Mouse (Mus musculus) lung, embryonic 15.5 days (tissue): ENCODE results near the gene Arsg. TPM values are rescaled to one million over a fixed set of nuclear protein-coding genes. Genes with fewer than 3 reads are reported as not detected.

Experiments
- ATAC-seq: fragments of 200-750 bp; cut with Nextera tagmentation; 2 replicates; pipeline ENCODE4 v1.8.0; 2017; ENCODE audit warnings: moderate number of reproducible peaks, borderline replicate concordance; ENCODE audit not compliant: low FRiP score, low TSS enrichment; ENCODE audit errors: extremely low read depth
- H3K27ac ChIP-seq: fragments of 300-500 bp; sonication (generic); 2 replicates; pipeline ENCODE4 v1.5.1; 2015; ENCODE audit warnings: moderate library complexity, mild to moderate bottlenecking, inconsistent platforms
- H3K27me3 ChIP-seq: fragments of 300-500 bp; sonication (generic); 2 replicates; pipeline ENCODE4 v1.6.1; 2015; ENCODE audit warnings: inconsistent platforms
- H3K36me3 ChIP-seq: fragments of 300-500 bp; sonication (generic); 2 replicates; pipeline ENCODE4 v1.6.1; 2015; ENCODE audit warnings: inconsistent platforms
- H3K4me1 ChIP-seq: fragments of 300-500 bp; sonication (generic); 2 replicates; pipeline ENCODE4 v1.6.1; 2015; ENCODE audit warnings: inconsistent platforms
- H3K4me2 ChIP-seq: fragments of 300-500 bp; sonication (generic); 2 replicates; pipeline ENCODE4 v1.6.1; 2015; ENCODE audit warnings: inconsistent platforms, mild to moderate bottlenecking, moderate library complexity
- H3K4me3 ChIP-seq: fragments of 300-500 bp; sonication (generic); 2 replicates; pipeline ENCODE4 v1.5.1; 2015; ENCODE audit warnings: mild to moderate bottlenecking, inconsistent platforms
- H3K9ac ChIP-seq: fragments of 300-500 bp; sonication (generic); 2 replicates; pipeline ENCODE4 v1.6.1; 2015; ENCODE audit warnings: inconsistent platforms
- H3K9me3 ChIP-seq: fragments of 300-500 bp; sonication (generic); 2 replicates; pipeline ENCODE4 v1.6.1; 2016; ENCODE audit warnings: inconsistent platforms
- WGBS: fragments of 180-500 bp; shearing (Covaris S2); methylation state at CpG from one replicate; pipeline ENCODE4 v1.1.7; 2015; 5-methylcytosine and 5-hydroxymethylcytosine counted together
- polyA plus RNA-seq: library from polyadenylated mRNA; unstranded; fragments of >200 nt; fragmentation: Nextera tagmentation; extraction: Ambion mirVana; gene quantifications from 2 replicates; pipeline ENCODE4 v1.2.1, GENCODE M21; 2015

Gene Arsg
- polyA plus RNA-seq = 4.2 TPM in 2 replicates

GRCm38 (mm10) chr11:109473171-109474085 lies at the start of gene Arsg, which contains the start of gene Slc16a6:
Gene Arsg, plus strand, starts transcription at chr11:109473374.
Gene Slc16a6, minus strand, starts transcription at chr11:109473598.
- under 1% methylated on average over 105 of the region's 111 CpGs for WGBS
- ATAC-seq = peak; percentile 85
- H3K4me1 ChIP-seq = peaks cover 10% of the 10 kb centered on the region; the same call in 1 of the 2 replicates

GRCm38 (mm10) chr11:109425392-109426271 lies 47.5 kb upstream of the Arsg start, which contains the start of gene Amz2:
Gene Amz2, plus strand, starts transcription at chr11:109425946.
- peak within 1 kb of the TSS; percentile 94 for H3K27ac ChIP-seq
- H3K27me3 ChIP-seq = no peaks in the 10 kb centered on the region
- no peaks in the 10 kb centered on the region for H3K9me3 ChIP-seq
- H3K4me3 ChIP-seq = peak within 1 kb of the TSS; percentile 71
- H3K4me2 ChIP-seq = peak within 1 kb of the TSS; percentile 71
- H3K36me3 ChIP-seq = peaks cover 19% of the 10 kb centered on the region
- peaks cover 10% of the 10 kb centered on the region for H3K4me1 ChIP-seq
- peak; percentile 98 for ATAC-seq
- H3K9ac ChIP-seq = peak within 1 kb of the TSS; percentile 72
- under 1% methylated on average over 65 of the region's 65 CpGs for WGBS

More at GRCm38 (mm10) chr11:109473171-109474085, at the start of gene Arsg, which contains the start of gene Slc16a6:
- Histone ChIP-seq H3K27ac (peak within 1 kb of the TSS; percentile 85), H3K9me3 (no peaks in the 10 kb centered on the region), H3K4me3 (peak within 1 kb of the TSS; percentile 83), H3K4me2 (peak within 1 kb of the TSS; percentile 98), H3K36me3 (no peaks in the 10 kb centered on the region), H3K9ac (peak within 1 kb of the TSS; percentile 79), H3K27me3 (no peaks in the 10 kb centered on the region)

- Histone ChIP-seq H3K9me3 (no peaks in the 10 kb centered on the region), H3K4me3 (peak overlapping the region; percentile 71), H3K9ac (peak overlapping the region; percentile 72), H3K4me2 (peak overlapping the region; percentile 70), H3K4me1 (peaks cover 10% of the 10 kb centered on the region), H3K27me3 (no peaks in the 10 kb centered on the region), H3K27ac (peak overlapping the region; percentile 94), H3K36me3 (peaks cover 25% of the 10 kb centered on the region)
- ATAC-seq = no peak
- WGBS = 1% methylated on average over 11 of the region's 11 CpGs
Observed at GRCm38 (mm10) chr11:109426272-109426586, 46.9 kb upstream of the Arsg start.

GRCm38 (mm10) chr11:109427353-109427752 lies 45.8 kb upstream of the Arsg start:
- no peak overlapping the region for H3K4me3 ChIP-seq
- H3K27me3 ChIP-seq = no peaks in the 10 kb centered on the region
- 96% methylated on average over 5 of the region's 5 CpGs for WGBS
- no peak overlapping the region for H3K27ac ChIP-seq
- no peak overlapping the region for H3K9ac ChIP-seq
- H3K9me3 ChIP-seq = no peaks in the 10 kb centered on the region
- peak overlapping the region; percentile 70; the same call in 1 of the 2 replicates for H3K4me2 ChIP-seq
- H3K4me1 ChIP-seq = peaks cover 13% of the 10 kb centered on the region
- no peak for ATAC-seq
- peaks cover 30% of the 10 kb centered on the region for H3K36me3 ChIP-seq

GRCm38 (mm10) chr11:109434233-109434798 lies 38.9 kb upstream of the Arsg start:
- H3K27ac ChIP-seq = no peak overlapping the region
- H3K9ac ChIP-seq = no peak overlapping the region
- no peaks in the 10 kb centered on the region for H3K27me3 ChIP-seq
- no peak overlapping the region for H3K4me3 ChIP-seq
- peaks cover 59% of the 10 kb centered on the region for H3K36me3 ChIP-seq
- H3K9me3 ChIP-seq = no peaks in the 10 kb centered on the region
- 87% methylated on average over 16 of the region's 16 CpGs for WGBS
- no peak for ATAC-seq
- no peak overlapping the region for H3K4me2 ChIP-seq
- H3K4me1 ChIP-seq = peaks cover 4% of the 10 kb centered on the region; the same call in 1 of the 2 replicates

GRCm38 (mm10) chr11:109436889-109437288 lies 36.3 kb upstream of the Arsg start:
- 45% methylated on average over 7 of the region's 8 CpGs for WGBS
- ATAC-seq = no peak
- Histone ChIP-seq H3K4me1 (peaks cover 11% of the 10 kb centered on the region), H3K4me2 (no peak overlapping the region), H3K9me3 (no peaks in the 10 kb centered on the region), H3K4me3 (no peak overlapping the region), H3K9ac (no peak overlapping the region), H3K27me3 (no peaks in the 10 kb centered on the region), H3K36me3 (peaks cover 36% of the 10 kb centered on the region), H3K27ac (no peak overlapping the region)

- H3K36me3 ChIP-seq = peaks cover 29% of the 10 kb centered on the region
- WGBS = 5% methylated on average over 5 of the region's 5 CpGs
- peak overlapping the region; percentile 55; the same call in 1 of the 2 replicates for H3K9ac ChIP-seq
- no peak; the same call in 1 of the 2 replicates for ATAC-seq
- H3K27me3 ChIP-seq = no peaks in the 10 kb centered on the region
- peak overlapping the region; percentile 83 for H3K4me2 ChIP-seq
- H3K27ac ChIP-seq = peak overlapping the region; percentile 42; the same call in 1 of the 2 replicates
- peak overlapping the region; percentile 56 for H3K4me3 ChIP-seq
- no peaks in the 10 kb centered on the region for H3K9me3 ChIP-seq
- H3K4me1 ChIP-seq = peaks cover 11% of the 10 kb centered on the region
Observed at GRCm38 (mm10) chr11:109439209-109439608, 34.0 kb upstream of the Arsg start.

- peak; percentile 78 for ATAC-seq
- peak overlapping the region; percentile 55 for H3K9ac ChIP-seq
- peak overlapping the region; percentile 83 for H3K4me2 ChIP-seq
- WGBS = under 1% methylated on average over 30 of the region's 32 CpGs
- H3K4me3 ChIP-seq = peak overlapping the region; percentile 56
- H3K9me3 ChIP-seq = no peaks in the 10 kb centered on the region
- H3K4me1 ChIP-seq = peaks cover 11% of the 10 kb centered on the region
- no peaks in the 10 kb centered on the region for H3K27me3 ChIP-seq
- peak overlapping the region; percentile 66 for H3K27ac ChIP-seq
- H3K36me3 ChIP-seq = peaks cover 23% of the 10 kb centered on the region
Observed at GRCm38 (mm10) chr11:109439829-109440340, 33.3 kb upstream of the Arsg start.

GRCm38 (mm10) chr11:109440641-109441040 lies 32.5 kb upstream of the Arsg start:
- H3K4me3 ChIP-seq = peak overlapping the region; percentile 56
- WGBS = 52% methylated on average over 4 of the region's 4 CpGs
- H3K9me3 ChIP-seq = no peaks in the 10 kb centered on the region
- H3K4me1 ChIP-seq = peaks cover 11% of the 10 kb centered on the region
- H3K36me3 ChIP-seq = peaks cover 15% of the 10 kb centered on the region
- H3K27me3 ChIP-seq = no peaks in the 10 kb centered on the region
- H3K9ac ChIP-seq = no peak overlapping the region
- no peak for ATAC-seq
- peak overlapping the region; percentile 83 for H3K4me2 ChIP-seq
- H3K27ac ChIP-seq = no peak overlapping the region

- WGBS = 59% methylated on average over 3 of the region's 3 CpGs
- H3K27ac ChIP-seq = no peak overlapping the region
- H3K4me3 ChIP-seq = no peak overlapping the region
- no peaks in the 10 kb centered on the region for H3K27me3 ChIP-seq
- H3K9me3 ChIP-seq = no peaks in the 10 kb centered on the region
- no peak for ATAC-seq
- no peak overlapping the region for H3K9ac ChIP-seq
- peaks cover 11% of the 10 kb centered on the region for H3K4me1 ChIP-seq
- 0 out of 2 replicates have a peak overlapping the region, but pooled peaks have one; percentile 83 for H3K4me2 ChIP-seq
- H3K36me3 ChIP-seq = peaks cover 12% of the 10 kb centered on the region; the same call in 1 of the 2 replicates
Observed at GRCm38 (mm10) chr11:109441119-109441518, 32.1 kb upstream of the Arsg start.
